8 mouse cellular contexts compared by ENCODE assay signal in genomic region chr11:33147171-33147571, GRCm38 (mm10). TPM values are rescaled to one million over a fixed set of nuclear protein-coding genes. Genes with fewer than 3 reads are reported as not detected.
DNase-seq lines count a peak whose midpoint lies in the region; ATAC-seq and TF ChIP-seq lines count a peak whose summit lies in the region.

TSS of gene Fgf18 (minus strand) at chr11:33147400.

- POLR2A ChIA-PET in Patski (lab: Charles Lee), result no interaction called here

- H3K4me3 ChIP-seq in embryonic facial prominence, embryonic 14.5 days (ENCODE audit: low read depth, low read length), result peak within 1 kb of the TSS; percentile 67
- peak within 1 kb of the TSS; percentile 64 for H3K4me3 ChIP-seq in hindbrain, embryonic 11.5 days (ENCODE audit: low read depth, low read length)
- H3K4me3 ChIP-seq in limb, embryonic 14.5 days (replicated peaks; ENCODE audit: low read length), result peak within 1 kb of the TSS; percentile 69
- H3K4me3 ChIP-seq in olfactory bulb, adult 2 months (ENCODE audit: insufficient read depth, low read depth, low read length), result peak within 1 kb of the TSS; percentile 61

- DNase-seq in left cerebral cortex, postnatal 10 days (ENCODE audit: extremely low spot score in 1 of 2, low spot score in 2 of 2), result peak; percentile 11 to 64
- DNase-seq in left cerebral cortex, adult 11 months (ENCODE audit: low spot score), result no peak
- DNase-seq in Patski (ENCODE audit: low read depth, low spot score), result no peak
- peak; percentile 43 for DNase-seq in embryonic facial prominence, embryonic 14.5 days (ENCODE audit: low spot score)
- DNase-seq in hindbrain, embryonic 11.5 days (ENCODE audit: low spot score), result peak; percentile 70
- peak; percentile 46 for DNase-seq in limb, embryonic 14.5 days (ENCODE audit: low spot score)

- H3K4me2 ChIP-seq in embryonic facial prominence, embryonic 14.5 days (ENCODE audit: low read depth, low read length), result peak within 1 kb of the TSS; percentile 94
- H3K4me2 ChIP-seq in hindbrain, embryonic 11.5 days (replicated peaks; ENCODE audit: low read depth, low read length), result peak within 1 kb of the TSS; percentile 95
- H3K4me2 ChIP-seq in limb, embryonic 14.5 days (replicated peaks; ENCODE audit: low read depth, low read length, severe bottlenecking), result peak within 1 kb of the TSS; percentile 94

- TF ChIP-seq CTCF in Patski (IDR thresholded peaks at IDR 0.05), result no peak
- no peak for TF ChIP-seq CTCF in olfactory bulb, adult 2 months (IDR thresholded peaks at IDR 0.05; ENCODE audit: insufficient read depth, low read depth, low read length)

- CTCF ChIA-PET in Patski (lab: Charles Lee), result no interaction called here

- no peak for TF ChIP-seq POLR2A in limb, embryonic 14.5 days (IDR thresholded peaks at IDR 0.05; ENCODE audit: borderline replicate concordance, extremely low read depth, insufficient read depth, insufficient read length)
- TF ChIP-seq POLR2A in olfactory bulb, adult 2 months (IDR thresholded peaks at IDR 0.05; ENCODE audit: insufficient read depth, low read depth, low read length), result no peak

- WGBS in embryonic facial prominence, embryonic 14.5 days, result no CpG with 5 or more reads among the region's 53 CpGs
- WGBS in hindbrain, embryonic 11.5 days, result 2% methylated on average over 11 of the region's 53 CpGs
- WGBS in limb, embryonic 14.5 days, result under 1% methylated on average over 16 of the region's 53 CpGs
- WGBS in olfactory bulb, adult 2 months, result 1% methylated on average over 52 of the region's 53 CpGs

- peaks cover 29% of the 10 kb centered on the region for H3K36me3 ChIP-seq in embryonic facial prominence, embryonic 14.5 days (ENCODE audit: control insufficient read depth, insufficient read depth, low read length)
- H3K36me3 ChIP-seq in hindbrain, embryonic 11.5 days (ENCODE audit: control insufficient read depth, insufficient read depth, low read length), result 0 out of 2 replicates have a peak, but pooled peaks cover 2% of the 10 kb centered on the region
- H3K36me3 ChIP-seq in limb, embryonic 14.5 days (ENCODE audit: control insufficient read depth, insufficient read depth, low read length), result peaks cover 26% of the 10 kb centered on the region

- ATAC-seq in Patski, result peak; percentile 12
- ATAC-seq in embryonic facial prominence, embryonic 14.5 days (ENCODE audit: low read depth), result peak; percentile 41
- ATAC-seq in hindbrain, embryonic 11.5 days (ENCODE audit: low FRiP score), result peak; percentile 53
- ATAC-seq in limb, embryonic 14.5 days (ENCODE audit: low FRiP score, low read depth), result peak; percentile 9; the same call in 1 of the 2 replicates
- ATAC-seq in megakaryocyte progenitor cell, adult 5-6 weeks (replicated peaks; ENCODE audit: poor library complexity), result no peak

- peak within 1 kb of the TSS; percentile 75 for H3K27ac ChIP-seq in embryonic facial prominence, embryonic 14.5 days (replicated peaks; ENCODE audit: low read depth, low read length)
- peak within 1 kb of the TSS; percentile 79 for H3K27ac ChIP-seq in hindbrain, embryonic 11.5 days (ENCODE audit: low read depth, low read length)
- H3K27ac ChIP-seq in limb, embryonic 14.5 days (replicated peaks; ENCODE audit: low read depth, low read length), result peak within 1 kb of the TSS; percentile 80
- H3K27ac ChIP-seq in olfactory bulb, adult 2 months (ENCODE audit: insufficient read depth, low read depth, low read length), result no peak within 1 kb of the TSS

- in situ Hi-C loops in Patski (cut with MboI; ENCODE audit: low pct_unique_long_range_greater_than_20kb), result loop anchor here (10.0 kb wide), 1 partner anchor 522 kb away; no protein-coding TSS in a partner anchor

- no peaks in the 10 kb centered on the region for H3K27me3 ChIP-seq in Patski
- H3K27me3 ChIP-seq in embryonic facial prominence, embryonic 14.5 days (replicated peaks; ENCODE audit: control insufficient read depth, insufficient read depth, low read length), result peaks cover 8% of the 10 kb centered on the region; the same call in 1 of the 2 replicates
- peaks cover 17% of the 10 kb centered on the region for H3K27me3 ChIP-seq in hindbrain, embryonic 11.5 days (ENCODE audit: control insufficient read depth, insufficient read depth, low read length)
- H3K27me3 ChIP-seq in limb, embryonic 14.5 days (ENCODE audit: control insufficient read depth, insufficient read depth, low read length), result 0 out of 2 replicates have a peak, but pooled peaks cover 9% of the 10 kb centered on the region

- intact Hi-C loops in left cerebral cortex, postnatal 10 days (cut with DNase I), result loop anchor here (5.0 kb wide), 2 partner anchors 430 to 965 kb away; no protein-coding TSS in a partner anchor

- peak within 1 kb of the TSS; percentile 69 for H3K9ac ChIP-seq in embryonic facial prominence, embryonic 14.5 days (ENCODE audit: low read depth, low read length)
- peak within 1 kb of the TSS; percentile 73 for H3K9ac ChIP-seq in hindbrain, embryonic 11.5 days (ENCODE audit: low read depth, low read length)
- peak within 1 kb of the TSS; percentile 70 for H3K9ac ChIP-seq in limb, embryonic 14.5 days (ENCODE audit: low read depth, low read length, severe bottlenecking)

- H3K9me3 ChIP-seq in embryonic facial prominence, embryonic 14.5 days (ENCODE audit: control insufficient read depth, low read length), result no peaks in the 10 kb centered on the region
- no peaks in the 10 kb centered on the region for H3K9me3 ChIP-seq in hindbrain, embryonic 11.5 days (ENCODE audit: control insufficient read depth, low read length)
- H3K9me3 ChIP-seq in limb, embryonic 14.5 days (ENCODE audit: control insufficient read depth, low read length), result no peaks in the 10 kb centered on the region

- H3K4me1 ChIP-seq in embryonic facial prominence, embryonic 14.5 days (ENCODE audit: control insufficient read depth, insufficient read depth, low read length), result peaks cover 33% of the 10 kb centered on the region
- peaks cover 16% of the 10 kb centered on the region for H3K4me1 ChIP-seq in hindbrain, embryonic 11.5 days (replicated peaks; ENCODE audit: control insufficient read depth, insufficient read depth, low read length)
- peaks cover 30% of the 10 kb centered on the region for H3K4me1 ChIP-seq in limb, embryonic 14.5 days (ENCODE audit: control insufficient read depth, insufficient read depth, low read length)
- peaks cover 21% of the 10 kb centered on the region for H3K4me1 ChIP-seq in olfactory bulb, adult 2 months (ENCODE audit: control insufficient read depth, insufficient read depth, low read length)

RNA-seq across cellular contexts. Expression of gene Fgf18, which starts in this region (rescaled TPM):
- 1 to 10 TPM; 5.8 to 7.0 TPM for total RNA-seq in left cerebral cortex, postnatal 10 days (2021)
- 4.3 TPM for polyA plus RNA-seq in Patski (2021)
- 15.3 and 16.0 TPM in 2 replicates for polyA plus RNA-seq in embryonic facial prominence, embryonic 14.5 days (2014; fragmentation: Nextera tagmentation; extraction: Ambion mirVana)
- polyA plus RNA-seq in hindbrain, embryonic 11.5 days (2014; fragmentation: Nextera tagmentation; extraction: Ambion mirVana), result 6.4 and 8.1 TPM in 2 replicates
- 15.8 and 18.5 TPM in 2 replicates for polyA plus RNA-seq in limb, embryonic 14.5 days (2012; rRNA removed)
- 24.0 and 24.5 TPM in 2 replicates for polyA plus RNA-seq in limb, embryonic 14.5 days (2014; fragmentation: Nextera tagmentation; extraction: Ambion mirVana)
- polyA plus RNA-seq in olfactory bulb, adult 2 months (2012; ENCODE audit: insufficient read depth, insufficient read length, low replicate concordance, missing spikeins), result not detected in 2 replicates
- total RNA-seq in megakaryocyte progenitor cell, adult 5-6 weeks (2015), result not detected in 2 replicates
- total RNA-seq in megakaryocyte progenitor cell, adult 5-6 weeks (2017), result not detected in 2 replicates

Comparison
In these comparisons a context has a peak if more than half of its experiments do, and no peak if none do; other contexts are left out.
1. RNA of gene Fgf18 (total RNA-seq): 5.8 to 7.0 TPM in left cerebral cortex, postnatal 10 days; not detected in megakaryocyte progenitor cell, adult 5-6 weeks; every median in the first group is over 4 times any median in the second.
2. DNase-seq: peak in left cerebral cortex, postnatal 10 days (2 of 2), embryonic facial prominence, embryonic 14.5 days (single experiment), hindbrain, embryonic 11.5 days (single experiment) and limb, embryonic 14.5 days (single experiment); none in left cerebral cortex, adult 11 months (single experiment) and Patski (single experiment).
3. Peak in every context shown above with its lines, with median percentiles within 50 percentile points of each other: H3K4me2 ChIP-seq, H3K4me3 ChIP-seq and H3K9ac ChIP-seq.